Mouse (Mus musculus) embryo, embryonic 9.5 days (tissue): ENCODE data around the gene Dll1.

ENCODE experiments used
- DNase-seq: peaks from one replicate; pipeline ENCODE4 v3.0.0-alpha.2; 2017; ENCODE audit errors: extremely low spot score

The Dll1 gene

GRCm38 (mm10) chr17:15327106-15327505 is 49.6 kb downstream of the Dll1 start:
- no peak for DNase-seq

GRCm38 (mm10) chr17:15325976-15326842 is 50.5 kb downstream of the Dll1 start:
- DNase-seq: no peak

GRCm38 (mm10) chr17:15323191-15323834 is 53.4 kb downstream of the Dll1 start:
- no peak for DNase-seq
